Mouse (Mus musculus): ENCODE results near the gene Lrrc27.
A peak's percentile ranks its signal among the peaks of the same experiment; 100 is the strongest.

DNA sequence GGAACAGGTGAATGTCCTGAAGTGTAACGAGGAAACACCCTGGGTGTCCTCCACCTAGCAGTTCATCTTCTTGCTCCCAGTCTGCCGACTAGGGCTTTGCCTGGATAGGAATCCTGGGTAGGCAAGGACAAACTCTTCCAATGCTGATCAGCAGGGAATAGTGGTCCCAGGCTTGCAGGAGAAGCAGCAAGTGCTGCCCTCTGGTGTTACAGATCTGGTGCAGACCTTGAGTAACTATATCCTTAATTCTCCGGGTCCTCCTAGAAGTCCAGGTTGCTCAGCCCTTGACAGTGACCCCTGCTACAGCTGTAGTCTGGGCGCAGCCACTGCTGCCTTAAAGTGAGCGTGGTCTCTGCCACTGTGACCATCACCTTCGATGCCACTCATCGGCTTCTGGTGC, 12.7 kb upstream of the Lrrc27 start:
- TF ChIP-seq CTCF (IDR thresholded peaks at IDR 0.05; ENCODE audit: low read depth, low read length) = peak; percentile 49; the same call in 1 of the 2 replicates
- TF ChIP-seq POLR2A (IDR thresholded peaks at IDR 0.05; ENCODE audit: borderline replicate concordance, low read depth, low read length) = no peak
